Mouse (Mus musculus): ENCODE results near the gene Tex38. TPM values are rescaled to one million over a fixed set of nuclear protein-coding genes. Genes with fewer than 3 reads are reported as not detected.

Gene Tex38
- polyA plus RNA-seq (2015; fragmentation: Nextera tagmentation; extraction: Ambion mirVana) = 0.12 TPM in 1 of 2 replicates, not detected in the other

DNA sequence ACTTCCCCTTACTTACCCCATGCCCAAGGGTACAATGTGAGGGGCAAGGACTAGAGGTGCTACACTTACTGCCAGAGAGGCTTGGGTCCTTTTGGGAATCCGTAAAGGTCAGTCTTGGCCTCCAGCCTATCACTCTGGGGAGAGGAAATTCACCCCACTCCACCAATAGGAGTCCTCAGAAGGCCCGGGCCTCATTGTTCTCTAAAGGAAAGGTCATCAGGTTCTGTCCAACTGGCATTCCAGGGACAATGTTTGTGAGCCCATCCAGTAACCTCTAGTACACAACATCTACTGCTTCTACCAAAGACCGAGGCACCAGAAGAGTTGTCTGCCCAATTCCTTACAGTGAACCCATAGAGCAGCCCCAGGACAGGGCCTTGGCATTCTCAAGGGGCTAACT lies at the start of gene Tex38:
Tex38 (minus strand) TSS at position 101 of the 400 bp plus-strand sequence.
- no peaks in the 10 kb centered on the region for H3K27me3 ChIP-seq (ENCODE audit: control insufficient read depth, insufficient read depth, low read depth, low read length)
- H3K4me1 ChIP-seq (ENCODE audit: control insufficient read depth, low read depth, low read length) = peaks cover 15% of the 10 kb centered on the region
- 56% methylated on average over 3 of the region's 3 CpGs for WGBS (ENCODE audit: insufficient replicate concordance)

DNA sequence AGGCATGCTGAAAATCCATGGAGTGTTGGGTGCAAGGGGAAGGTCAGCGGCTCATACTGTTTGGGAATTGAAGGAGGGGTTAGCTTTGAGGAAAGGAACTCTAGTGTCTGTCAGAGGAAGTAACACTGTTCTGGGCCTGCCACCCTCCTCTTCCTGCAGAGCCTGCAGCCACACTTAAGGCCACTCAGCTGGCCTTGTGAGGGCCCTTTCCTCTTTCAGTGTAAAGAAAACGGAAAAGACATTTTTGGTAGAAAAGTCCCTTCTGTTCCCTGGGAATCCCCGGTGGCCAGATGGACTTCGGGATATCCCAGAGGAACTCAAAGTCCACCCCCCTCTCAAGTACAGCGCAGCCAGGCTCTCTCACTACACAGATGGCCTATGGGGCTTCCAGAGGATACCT lies 49.7 kb upstream of the Tex38 start:
- 38% methylated on average over 5 of the region's 5 CpGs for WGBS (ENCODE audit: insufficient replicate concordance)
- peaks cover 15% of the 10 kb centered on the region for H3K36me3 ChIP-seq (ENCODE audit: control insufficient read depth, insufficient read depth)
- H3K4me1 ChIP-seq (ENCODE audit: control insufficient read depth, low read depth, low read length) = peaks cover 40% of the 10 kb centered on the region
- no peak overlapping the region for H3K9ac ChIP-seq (ENCODE audit: low read depth, low read length)
- no peaks in the 10 kb centered on the region for H3K9me3 ChIP-seq (replicated peaks; ENCODE audit: control insufficient read depth, low read length)
- no peak overlapping the region for H3K4me2 ChIP-seq (ENCODE audit: low read depth, low read length)
- no peak overlapping the region for H3K4me3 ChIP-seq (ENCODE audit: low read depth, low read length)
- H3K27ac ChIP-seq (ENCODE audit: low read length) = peak overlapping the region; percentile 33; the same call in 1 of the 2 replicates
- H3K27me3 ChIP-seq (ENCODE audit: control insufficient read depth, insufficient read depth, low read depth, low read length) = no peaks in the 10 kb centered on the region
- no peak for ATAC-seq (ENCODE audit: low read depth)

More for the DNA sequence above, at the start of gene Tex38:
- H3K4me3 ChIP-seq (ENCODE audit: low read depth, low read length) = no peak within 1 kb of the TSS
- no peak within 1 kb of the TSS for H3K4me2 ChIP-seq (ENCODE audit: low read depth, low read length)
- H3K27ac ChIP-seq (ENCODE audit: low read length) = no peak within 1 kb of the TSS
- no peaks in the 10 kb centered on the region for H3K36me3 ChIP-seq (ENCODE audit: control insufficient read depth, insufficient read depth)
- no peak within 1 kb of the TSS for H3K9ac ChIP-seq (ENCODE audit: low read depth, low read length)
- no peak for ATAC-seq (ENCODE audit: low read depth)
- no peaks in the 10 kb centered on the region for H3K9me3 ChIP-seq (replicated peaks; ENCODE audit: control insufficient read depth, low read length)

- H3K9ac ChIP-seq (ENCODE audit: low read depth, low read length) = peak overlapping the region; percentile 76
- WGBS (ENCODE audit: insufficient replicate concordance) = 5% methylated on average over 8 of the region's 8 CpGs
- H3K27ac ChIP-seq (ENCODE audit: low read length) = peak overlapping the region; percentile 85
- H3K4me1 ChIP-seq (ENCODE audit: control insufficient read depth, low read depth, low read length) = peaks cover 60% of the 10 kb centered on the region
- no peaks in the 10 kb centered on the region for H3K9me3 ChIP-seq (replicated peaks; ENCODE audit: control insufficient read depth, low read length)
- ATAC-seq (ENCODE audit: low read depth) = no peak
- peak overlapping the region; percentile 82 for H3K4me2 ChIP-seq (ENCODE audit: low read depth, low read length)
- H3K4me3 ChIP-seq (ENCODE audit: low read depth, low read length) = peak overlapping the region; percentile 80
- no peaks in the 10 kb centered on the region for H3K27me3 ChIP-seq (ENCODE audit: control insufficient read depth, insufficient read depth, low read depth, low read length)
- H3K36me3 ChIP-seq (ENCODE audit: control insufficient read depth, insufficient read depth) = peaks cover 11% of the 10 kb centered on the region
Observed at GRCm38 (mm10) chr4:115828572-115828902, 47.7 kb upstream of the Tex38 start.

GRCm38 (mm10) chr4:115827888-115828571 lies 47.2 kb upstream of the Tex38 start, which contains the start of gene Mob3c:
Gene Mob3c (plus strand): TSS chr4:115828092.
- H3K36me3 ChIP-seq (ENCODE audit: control insufficient read depth, insufficient read depth) = peaks cover 10% of the 10 kb centered on the region; the same call in 1 of the 2 replicates
- ATAC-seq (ENCODE audit: low read depth) = peak; percentile 92
- H3K9me3 ChIP-seq (replicated peaks; ENCODE audit: control insufficient read depth, low read length) = no peaks in the 10 kb centered on the region
- peak within 1 kb of the TSS; percentile 82 for H3K4me2 ChIP-seq (ENCODE audit: low read depth, low read length)
- H3K4me3 ChIP-seq (ENCODE audit: low read depth, low read length) = peak within 1 kb of the TSS; percentile 80
- no peaks in the 10 kb centered on the region for H3K27me3 ChIP-seq (ENCODE audit: control insufficient read depth, insufficient read depth, low read depth, low read length)
- under 1% methylated on average over 57 of the region's 57 CpGs for WGBS (ENCODE audit: insufficient replicate concordance)
- peaks cover 65% of the 10 kb centered on the region for H3K4me1 ChIP-seq (ENCODE audit: control insufficient read depth, low read depth, low read length)
- peak within 1 kb of the TSS; percentile 76 for H3K9ac ChIP-seq (ENCODE audit: low read depth, low read length)
- H3K27ac ChIP-seq (ENCODE audit: low read length) = peak within 1 kb of the TSS; percentile 85

- Histone ChIP-seq H3K9me3 (replicated peaks; ENCODE audit: control insufficient read depth, low read length) (no peaks in the 10 kb centered on the region), H3K27me3 (ENCODE audit: control insufficient read depth, insufficient read depth, low read depth, low read length) (no peaks in the 10 kb centered on the region), H3K27ac (ENCODE audit: low read length) (peak overlapping the region; percentile 85), H3K36me3 (ENCODE audit: control insufficient read depth, insufficient read depth) (peaks cover 10% of the 10 kb centered on the region; the same call in 1 of the 2 replicates), H3K9ac (ENCODE audit: low read depth, low read length) (peak overlapping the region; percentile 76), H3K4me1 (ENCODE audit: control insufficient read depth, low read depth, low read length) (peaks cover 66% of the 10 kb centered on the region), H3K4me3 (ENCODE audit: low read depth, low read length) (peak overlapping the region; percentile 80), H3K4me2 (ENCODE audit: low read depth, low read length) (peak overlapping the region; percentile 82)
- WGBS (ENCODE audit: insufficient replicate concordance) = 2% methylated on average over 4 of the region's 4 CpGs
- ATAC-seq (ENCODE audit: low read depth) = no peak
Observed at GRCm38 (mm10) chr4:115827535-115827887, 46.7 kb upstream of the Tex38 start.

GRCm38 (mm10) chr4:115827066-115827465 lies 46.2 kb upstream of the Tex38 start:
- 57% methylated on average over 3 of the region's 3 CpGs for WGBS (ENCODE audit: insufficient replicate concordance)
- no peak overlapping the region; the same call in 1 of the 2 replicates for H3K4me3 ChIP-seq (ENCODE audit: low read depth, low read length)

GRCm38 (mm10) chr4:115825271-115825670 lies 44.5 kb upstream of the Tex38 start:
- Histone ChIP-seq H3K27ac (ENCODE audit: low read length) (no peak overlapping the region), H3K4me2 (ENCODE audit: low read depth, low read length) (no peak overlapping the region), H3K9ac (ENCODE audit: low read depth, low read length) (no peak overlapping the region), H3K4me1 (ENCODE audit: control insufficient read depth, low read depth, low read length) (peaks cover 58% of the 10 kb centered on the region), H3K4me3 (ENCODE audit: low read depth, low read length) (no peak overlapping the region), H3K9me3 (replicated peaks; ENCODE audit: control insufficient read depth, low read length) (no peaks in the 10 kb centered on the region), H3K27me3 (ENCODE audit: control insufficient read depth, insufficient read depth, low read depth, low read length) (no peaks in the 10 kb centered on the region), H3K36me3 (ENCODE audit: control insufficient read depth, insufficient read depth) (no peaks in the 10 kb centered on the region)
- 30% methylated on average over 2 of the region's 2 CpGs for WGBS (ENCODE audit: insufficient replicate concordance)
- no peak for ATAC-seq (ENCODE audit: low read depth)

More at GRCm38 (mm10) chr4:115827066-115827465, 46.2 kb upstream of the Tex38 start:
- peak overlapping the region; percentile 85; the same call in 1 of the 2 replicates for H3K27ac ChIP-seq (ENCODE audit: low read length)
- no peak for ATAC-seq (ENCODE audit: low read depth)
- H3K27me3 ChIP-seq (ENCODE audit: control insufficient read depth, insufficient read depth, low read depth, low read length) = no peaks in the 10 kb centered on the region
- no peak overlapping the region for H3K9ac ChIP-seq (ENCODE audit: low read depth, low read length)
- peak overlapping the region; percentile 82 for H3K4me2 ChIP-seq (ENCODE audit: low read depth, low read length)
- H3K9me3 ChIP-seq (replicated peaks; ENCODE audit: control insufficient read depth, low read length) = no peaks in the 10 kb centered on the region
- peaks cover 8% of the 10 kb centered on the region; the same call in 1 of the 2 replicates for H3K36me3 ChIP-seq (ENCODE audit: control insufficient read depth, insufficient read depth)
- H3K4me1 ChIP-seq (ENCODE audit: control insufficient read depth, low read depth, low read length) = peaks cover 66% of the 10 kb centered on the region

DNA sequence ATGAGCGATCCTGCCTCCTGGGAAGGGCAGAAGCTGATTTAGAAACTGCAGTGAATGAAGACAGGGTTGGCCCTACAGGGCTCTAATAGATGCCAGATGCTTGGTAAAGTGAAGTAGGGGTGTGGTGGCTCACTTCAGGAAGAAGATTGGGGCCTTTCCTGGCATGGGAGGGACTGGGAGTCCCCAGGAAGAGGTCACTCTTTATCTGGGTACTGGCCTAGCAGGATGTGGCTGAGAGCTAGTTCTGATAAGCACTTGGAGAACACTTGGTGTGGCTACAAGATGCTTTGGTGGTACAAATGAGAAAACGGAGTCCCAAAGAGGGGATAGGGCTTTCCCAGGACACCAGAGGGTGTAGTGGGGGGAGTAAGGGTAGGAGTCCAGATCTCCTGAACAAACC lies 43.4 kb upstream of the Tex38 start:
- H3K36me3 ChIP-seq (ENCODE audit: control insufficient read depth, insufficient read depth) = no peaks in the 10 kb centered on the region
- peak overlapping the region; percentile 47 for H3K4me2 ChIP-seq (ENCODE audit: low read depth, low read length)
- WGBS (ENCODE audit: insufficient replicate concordance) = 26% methylated on average over 2 of the region's 2 CpGs
- ATAC-seq (ENCODE audit: low read depth) = peak; percentile 22
- H3K4me3 ChIP-seq (ENCODE audit: low read depth, low read length) = no peak overlapping the region
- no peaks in the 10 kb centered on the region for H3K9me3 ChIP-seq (replicated peaks; ENCODE audit: control insufficient read depth, low read length)
- peak overlapping the region; percentile 6; the same call in 1 of the 2 replicates for H3K27ac ChIP-seq (ENCODE audit: low read length)
- H3K27me3 ChIP-seq (ENCODE audit: control insufficient read depth, insufficient read depth, low read depth, low read length) = no peaks in the 10 kb centered on the region
- H3K9ac ChIP-seq (ENCODE audit: low read depth, low read length) = no peak overlapping the region; the same call in 1 of the 2 replicates
- peaks cover 47% of the 10 kb centered on the region for H3K4me1 ChIP-seq (ENCODE audit: control insufficient read depth, low read depth, low read length)

DNA sequence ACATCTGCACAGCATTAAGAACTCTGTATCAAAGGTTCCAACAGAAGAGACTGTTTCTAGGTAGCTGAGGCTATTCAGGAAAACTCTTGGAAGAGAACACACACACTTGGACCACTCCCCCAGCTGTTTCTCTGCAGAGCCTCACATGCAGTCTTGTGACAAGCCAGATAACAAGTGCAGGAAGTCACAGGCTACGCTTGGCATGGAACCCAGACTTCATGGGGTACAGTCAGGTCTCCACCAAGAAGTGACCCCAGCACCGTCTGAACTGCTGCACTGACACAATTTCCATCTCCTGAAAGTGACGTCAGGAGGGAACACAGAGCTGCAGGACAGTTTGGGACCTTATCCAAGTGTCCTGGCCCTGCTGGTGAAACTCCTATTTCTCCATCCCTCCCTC lies 41.1 kb upstream of the Tex38 start:
- Histone ChIP-seq H3K4me2 (ENCODE audit: low read depth, low read length) (no peak overlapping the region), H3K9ac (ENCODE audit: low read depth, low read length) (no peak overlapping the region), H3K4me3 (ENCODE audit: low read depth, low read length) (no peak overlapping the region), H3K36me3 (ENCODE audit: control insufficient read depth, insufficient read depth) (no peaks in the 10 kb centered on the region), H3K27ac (ENCODE audit: low read length) (no peak overlapping the region), H3K27me3 (ENCODE audit: control insufficient read depth, insufficient read depth, low read depth, low read length) (no peaks in the 10 kb centered on the region), H3K9me3 (replicated peaks; ENCODE audit: control insufficient read depth, low read length) (no peaks in the 10 kb centered on the region), H3K4me1 (ENCODE audit: control insufficient read depth, low read depth, low read length) (peaks cover 30% of the 10 kb centered on the region)
- WGBS (ENCODE audit: insufficient replicate concordance) = 31% methylated on average over 3 of the region's 3 CpGs
- no peak for ATAC-seq (ENCODE audit: low read depth)

All from liver, embryonic 16.5 days (tissue).